Mouse (Mus musculus) testis, adult 2 months (tissue): Measurements from ENCODE around the gene Ccdc85c.

Experiments used
- CTCF ChIP-seq: fragments of 200-500 bp; IDR thresholded peaks from 2 replicates; pipeline ENCODE4 v1.5.1; 2012; ENCODE audit warnings: low read depth, mild to moderate bottlenecking, inconsistent platforms, low read length, moderate library complexity; ENCODE audit not compliant: control insufficient read depth, insufficient read depth, insufficient replicate concordance
- POLR2A ChIP-seq: fragments of 200-500 bp; IDR thresholded peaks from 2 replicates; pipeline ENCODE4 v1.6.1; 2012; ENCODE audit warnings: low read depth, mild to moderate bottlenecking, inconsistent platforms, low read length, moderate library complexity; ENCODE audit not compliant: control insufficient read depth

DNA sequence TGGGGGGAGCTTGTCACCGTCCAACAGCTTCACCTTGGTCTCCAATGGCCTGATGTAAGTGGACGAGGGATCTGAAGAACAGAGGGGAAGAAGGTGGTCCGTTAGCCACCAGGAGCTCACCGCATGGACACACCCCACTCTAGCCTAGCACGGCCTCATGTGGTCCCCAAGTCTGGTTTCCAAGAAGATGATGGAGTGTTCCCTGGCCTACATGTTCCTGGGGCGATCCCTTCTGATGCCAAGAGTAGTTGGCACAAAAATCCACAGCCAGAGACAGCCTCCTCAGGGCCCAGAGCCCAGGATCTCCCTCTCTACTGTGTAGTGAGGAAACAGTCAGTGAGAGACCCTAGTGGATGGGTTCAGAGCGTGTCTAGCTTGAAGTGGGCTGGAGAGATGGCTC is 53.5 kb downstream of the Ccdc85c start:
- no peak for TF ChIP-seq CTCF
- no peak for TF ChIP-seq POLR2A
